Mouse (Mus musculus) gastrocnemius, adult 18-20 months (tissue): ENCODE measurements around the gene Tma7. TPM values are rescaled to one million over a fixed set of nuclear protein-coding genes. Genes with fewer than 3 reads are reported as not detected.

Experiments
- DNase-seq: peaks from one replicate; pipeline ENCODE4 v3.0.0; 2021; ENCODE audit warnings: low spot score
- total RNA-seq, 2 experiments: library from RNA; stranded (reverse); gene quantifications; 2 replicates each; pipeline ENCODE4 v1.2.3; 2021

Gene Tma7
- total RNA-seq, 2 experiments from 2014 or later = 325 to 344 TPM

DNA sequence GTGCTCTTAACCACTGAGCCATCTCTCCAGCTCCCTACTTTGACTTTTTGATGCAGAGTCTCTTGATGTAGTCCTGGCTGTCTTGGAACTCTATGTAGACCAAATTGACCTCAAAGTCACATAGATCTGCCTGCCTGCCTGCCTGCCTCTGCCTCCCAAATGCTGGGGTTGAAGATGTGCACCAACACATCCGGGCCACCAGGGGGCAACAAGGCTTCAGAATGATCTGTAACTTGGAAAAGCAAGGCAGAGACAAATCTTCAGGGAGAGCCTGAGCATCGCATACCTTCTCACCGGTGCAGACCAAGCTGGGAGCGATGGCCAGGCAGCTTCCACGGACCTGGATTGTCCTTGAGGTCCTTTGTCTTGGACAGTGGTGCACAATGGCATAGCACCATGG, 36.1 kb downstream of the Tma7 start:
- DNase-seq = peak; percentile 56

DNA sequence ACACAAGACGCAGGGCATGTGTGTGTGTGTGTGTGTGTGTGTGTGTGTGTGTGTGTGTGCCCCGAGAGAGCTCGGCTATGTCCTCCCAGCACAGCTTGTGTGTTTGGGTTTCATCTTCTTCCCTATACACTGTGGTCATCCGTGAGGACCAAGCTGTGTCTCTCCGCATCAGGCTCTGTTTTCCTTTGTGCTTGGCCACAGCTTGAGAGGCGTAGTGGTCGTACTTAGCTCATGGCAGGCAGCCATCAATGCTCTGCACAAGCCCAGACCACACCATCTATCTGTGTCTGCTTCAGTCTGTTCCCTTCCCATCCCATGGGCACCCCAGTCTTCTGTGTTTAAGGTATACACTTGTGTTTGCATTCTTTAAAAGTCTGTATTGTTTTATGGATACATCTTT, 41.0 kb downstream of the Tma7 start:
- no peak for DNase-seq

DNA sequence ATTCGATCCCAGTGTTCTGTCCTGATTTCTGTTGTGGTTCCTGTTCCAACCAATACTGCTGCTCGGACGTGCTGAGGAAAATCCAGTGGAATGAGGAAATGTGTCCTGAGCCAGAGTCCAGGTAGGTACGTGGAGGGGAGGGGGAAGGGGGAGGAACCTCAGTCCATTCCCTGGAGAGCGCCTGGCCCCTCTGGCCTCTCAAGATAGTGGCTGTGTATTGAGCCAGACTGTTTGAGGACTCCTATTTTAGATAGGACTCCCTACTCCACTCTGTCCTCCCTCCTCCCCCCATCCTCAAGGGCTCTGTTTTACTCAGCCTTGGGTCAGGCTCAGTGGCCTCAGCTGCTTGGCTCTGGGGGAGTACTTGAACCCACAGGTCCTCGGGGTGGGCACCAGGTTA, 41.5 kb downstream of the Tma7 start:
- DNase-seq = no peak

DNA sequence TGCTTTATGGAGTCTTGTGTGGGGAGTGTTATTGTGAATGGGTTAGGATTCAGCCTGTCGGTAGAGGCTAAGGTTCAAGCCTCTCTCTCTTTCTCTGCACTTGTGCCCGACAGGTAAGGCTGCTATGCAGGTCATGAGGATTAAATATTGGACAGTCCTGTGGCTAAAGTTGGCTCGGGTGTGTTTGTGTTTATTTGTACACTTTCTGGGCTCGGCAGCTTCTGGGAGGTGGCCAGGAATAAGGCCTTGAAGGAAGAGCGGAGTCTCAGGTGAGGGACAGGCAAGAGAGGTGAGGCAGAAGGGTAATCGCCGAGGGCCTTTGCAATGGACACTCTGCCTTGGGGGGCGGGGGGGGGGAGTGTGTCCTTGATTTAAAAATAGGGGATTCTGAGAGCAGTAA, 42.2 kb downstream of the Tma7 start:
- no peak for DNase-seq

DNA sequence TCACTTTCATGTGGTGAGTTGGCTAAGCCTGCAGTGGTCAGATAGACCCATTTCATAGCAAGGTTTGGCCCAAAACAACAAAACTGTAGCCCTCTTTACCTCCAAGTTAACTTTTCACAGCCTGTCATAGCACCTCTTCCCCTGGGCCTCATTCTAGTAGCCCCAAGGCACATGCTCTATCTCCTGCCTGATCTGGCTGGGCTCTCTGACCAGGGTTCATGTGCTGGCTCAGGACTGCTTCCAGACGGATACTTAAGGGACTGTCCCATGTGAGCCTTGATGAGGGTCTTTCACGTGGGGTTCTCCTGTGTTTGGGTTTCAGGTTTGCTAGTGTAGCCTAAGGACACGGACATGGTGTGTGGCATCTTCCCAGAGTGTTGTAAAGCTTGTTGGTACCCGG, 42.7 kb downstream of the Tma7 start:
- no peak for DNase-seq

DNA sequence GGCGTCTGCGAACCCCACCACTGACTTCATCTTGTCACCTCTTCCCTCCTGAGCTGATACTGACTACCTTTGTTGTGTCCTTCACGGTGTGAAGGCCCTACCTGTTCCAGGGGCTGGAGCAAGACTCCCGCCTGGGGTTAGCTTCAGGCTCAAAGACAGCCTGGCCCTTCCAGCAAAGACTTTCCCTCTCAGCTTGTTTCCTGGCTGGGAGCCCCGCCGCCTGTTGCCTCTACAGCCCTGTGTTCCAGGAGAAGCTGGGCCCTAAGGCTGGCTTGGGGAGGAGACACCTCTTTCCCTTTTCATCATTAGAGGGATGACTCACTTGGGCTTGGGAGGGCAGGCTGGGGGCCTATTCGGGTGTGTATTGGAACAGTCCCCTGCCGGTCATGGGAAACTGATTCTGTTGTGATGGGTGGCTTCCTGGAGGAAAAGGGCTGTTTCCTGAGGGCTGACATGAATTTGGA, 43.5 kb downstream of the Tma7 start:
- DNase-seq = peak; percentile 61

DNA sequence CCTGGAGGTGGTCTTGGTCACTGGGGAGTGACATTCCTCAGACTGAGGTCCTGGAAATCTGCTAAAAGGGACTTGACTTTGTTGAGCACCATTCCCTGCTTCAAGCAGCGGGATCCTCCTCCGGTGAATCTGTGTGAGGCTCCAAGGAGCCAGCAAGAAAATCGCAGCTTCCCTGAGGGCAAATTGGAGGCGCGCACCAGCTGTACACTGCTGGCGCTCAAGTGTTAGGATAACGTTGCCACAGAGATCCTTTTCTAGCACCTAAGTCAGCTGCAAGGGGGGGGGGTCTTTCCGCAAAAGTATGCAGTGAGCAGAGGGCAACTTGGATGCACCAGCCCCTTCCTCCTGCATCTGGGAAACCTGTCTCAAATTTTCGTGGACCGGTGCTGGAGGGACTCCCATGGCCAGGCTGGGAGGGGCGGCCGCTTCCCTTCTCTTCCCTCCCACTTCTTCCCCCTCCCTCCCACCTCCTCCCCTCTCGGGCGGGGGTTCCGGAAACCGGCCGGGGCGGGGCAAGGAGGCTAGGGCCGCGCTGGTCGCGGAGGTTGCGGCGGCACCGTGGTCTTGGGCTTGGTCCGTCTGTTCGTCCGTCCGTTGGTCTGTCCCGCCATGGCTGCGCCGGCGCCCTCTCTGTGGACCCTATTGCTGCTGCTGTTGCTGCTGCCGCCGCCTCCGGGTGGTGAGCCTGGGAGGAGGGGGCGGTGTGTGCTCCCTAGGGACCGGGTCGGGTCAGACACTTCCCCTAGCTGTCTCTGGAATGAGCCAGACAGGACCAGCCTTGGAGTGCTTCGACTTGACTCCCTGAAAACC, 44.1 kb downstream of the Tma7 start, which contains the start of gene Shisa5:
TSS of gene Shisa5 (plus strand) at position 480 of the 810 bp plus-strand sequence.
- peak; percentile 84 for DNase-seq

DNA sequence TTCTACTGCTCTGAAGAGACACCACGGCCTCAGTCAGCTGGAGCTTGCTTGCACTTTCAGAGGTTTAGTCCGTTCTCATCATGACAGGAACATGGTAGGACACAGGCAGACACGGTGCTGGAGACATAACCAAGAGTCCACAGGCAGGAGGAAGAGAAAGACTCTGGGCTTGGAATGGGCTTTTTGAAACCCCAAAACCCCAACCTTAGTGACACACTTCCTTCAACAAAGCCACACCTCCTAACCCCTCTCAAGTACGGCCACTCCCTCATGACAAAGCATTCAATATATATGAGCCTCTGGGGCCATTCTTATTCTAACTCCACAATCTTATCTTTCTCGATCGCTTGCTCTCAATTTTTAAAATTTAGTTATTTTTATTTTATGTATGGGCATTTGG, 50.0 kb downstream of the Tma7 start:
- DNase-seq = no peak

DNA sequence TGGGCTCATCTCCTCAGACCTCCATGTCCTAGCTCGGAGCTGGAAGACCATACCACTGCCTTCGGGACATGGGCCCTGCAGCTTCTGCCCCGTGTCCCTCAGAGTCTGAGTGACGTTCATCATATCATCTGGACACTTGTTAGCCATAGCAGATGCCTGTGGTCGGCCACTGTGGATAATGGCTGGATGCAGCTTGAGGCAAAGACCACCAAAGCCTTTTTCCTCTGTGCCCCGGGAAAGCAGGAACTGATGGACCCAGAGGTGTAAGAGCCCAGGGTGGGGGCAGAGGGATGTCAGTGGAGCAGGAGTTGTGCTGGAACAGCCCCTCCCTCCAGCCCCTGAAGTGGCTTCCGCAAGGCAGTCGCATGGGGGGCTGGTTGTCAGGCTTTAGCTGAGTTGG, 50.7 kb downstream of the Tma7 start:
- no peak for DNase-seq

DNA sequence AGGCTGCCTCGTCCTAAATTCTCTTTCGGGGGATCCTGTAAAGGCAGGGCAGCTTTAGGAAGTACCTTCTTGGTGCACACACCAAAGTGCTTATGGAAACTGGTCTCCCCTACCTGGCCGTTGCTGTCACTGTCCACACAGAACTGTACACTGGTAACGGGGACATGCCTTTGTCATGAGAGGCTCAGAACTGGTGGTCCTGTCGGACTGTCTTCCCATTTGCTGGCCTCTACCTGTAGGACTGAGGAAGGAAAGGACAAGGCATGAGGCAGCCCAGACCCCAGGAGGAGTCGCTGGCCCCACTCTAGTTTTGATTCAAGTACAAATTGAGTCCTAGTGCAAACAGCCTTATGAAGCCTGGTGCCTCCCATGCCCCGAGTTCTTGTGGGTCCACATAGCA, 51.4 kb downstream of the Tma7 start:
- no peak for DNase-seq

DNA sequence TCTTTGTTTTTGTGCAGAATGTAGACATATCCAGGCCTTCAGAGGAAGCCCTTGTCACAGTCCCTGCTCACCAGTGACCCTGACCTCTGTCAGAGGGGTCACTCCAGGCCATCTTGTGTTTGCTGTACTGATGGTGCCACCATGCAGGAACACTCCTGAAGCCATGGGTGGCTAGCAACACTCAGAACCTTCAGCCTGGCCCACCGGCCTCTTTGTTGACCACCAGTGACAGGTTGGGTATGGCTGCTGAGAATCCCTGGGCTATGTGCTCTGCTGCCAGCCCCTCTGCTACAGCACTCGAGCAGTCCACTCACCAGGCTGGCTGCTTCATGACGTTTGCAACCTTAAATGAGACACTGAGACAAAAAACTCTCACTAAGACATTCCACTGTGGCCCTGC, 52.1 kb downstream of the Tma7 start:
- DNase-seq = no peak

DNA sequence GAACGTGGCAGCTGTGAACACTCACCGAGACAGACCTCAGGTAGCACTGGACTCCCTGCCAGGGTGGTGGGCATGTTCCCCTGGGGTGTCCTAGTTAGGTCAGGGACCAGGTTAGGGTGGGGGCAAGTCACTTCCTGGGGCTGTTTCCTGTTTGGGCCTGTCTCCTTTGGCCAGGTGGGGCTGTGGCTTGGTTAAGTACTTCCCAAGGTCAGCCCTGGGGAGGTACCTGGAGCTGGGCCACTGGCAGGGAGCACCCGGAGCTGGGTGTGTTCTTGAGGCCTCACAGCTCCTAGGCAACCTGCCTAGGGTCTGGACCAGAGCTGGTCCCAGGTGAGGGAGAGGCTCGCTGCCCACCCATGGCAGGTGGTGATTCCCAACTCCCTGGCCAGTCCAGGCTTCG, 53.5 kb downstream of the Tma7 start:
- no peak for DNase-seq

DNA sequence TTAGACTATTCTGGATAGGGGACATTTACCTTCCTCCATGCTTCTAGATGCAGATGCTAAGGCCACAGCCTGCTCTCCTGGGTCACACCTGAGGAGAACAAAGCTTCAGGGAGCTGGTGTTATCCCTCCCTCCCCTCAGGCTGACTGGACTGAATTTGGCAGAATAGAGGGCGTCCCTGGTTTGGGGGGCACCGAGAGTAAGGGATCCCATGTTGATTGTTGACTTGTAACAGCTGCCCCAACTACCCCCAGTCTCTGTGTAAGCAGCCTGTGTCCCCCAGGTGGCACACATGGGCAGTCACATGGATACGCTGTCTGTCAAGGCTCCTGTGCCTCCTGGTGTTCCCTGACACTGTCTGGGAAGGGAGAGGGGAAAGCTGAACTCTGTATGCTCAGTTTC, 54.0 kb downstream of the Tma7 start:
- no peak for DNase-seq

DNA sequence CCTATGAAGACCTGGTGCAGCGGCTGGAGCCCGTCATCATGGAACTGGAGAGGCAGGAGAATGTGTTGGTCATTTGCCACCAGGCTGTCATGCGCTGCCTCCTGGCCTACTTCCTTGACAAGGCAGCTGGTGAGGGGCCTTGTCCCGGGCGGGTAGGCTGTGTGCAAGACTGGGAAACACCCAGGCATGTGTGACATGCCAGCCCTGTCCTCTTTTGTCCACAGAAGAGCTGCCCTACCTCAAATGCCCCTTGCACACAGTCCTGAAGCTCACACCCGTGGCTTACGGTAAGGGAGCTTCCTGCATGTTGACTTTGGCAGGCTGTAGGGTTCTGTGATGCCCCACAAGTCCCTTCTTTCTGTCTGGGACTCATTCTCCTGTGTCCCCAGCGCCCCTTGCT, 54.9 kb downstream of the Tma7 start:
- peak; percentile 70 for DNase-seq

Other genes with a start within 250 kb of the Tma7 start
- 10 to 100 TPM; 14.0 to 14.6 TPM for gene Slc26a6, start 229.3 kb downstream of the Tma7 start, total RNA-seq
- gene Tmem89, start 168.0 kb downstream of the Tma7 start, total RNA-seq = not detected
- gene Uqcrc1, start 146.0 kb downstream of the Tma7 start, total RNA-seq = 100 to 1,000 TPM; 888 to 981 TPM
- gene Col7a1, start 129.0 kb downstream of the Tma7 start, total RNA-seq = 1 to 10 TPM; 2.2 to 3.5 TPM
- under 1 TPM; 0.27 to 0.90 TPM for gene Ucn2, start 96.6 kb downstream of the Tma7 start, total RNA-seq
- gene Pfkfb4, start 90.8 kb downstream of the Tma7 start, total RNA-seq = 10 to 100 TPM; 18.8 to 43.0 TPM
- 10 to 100 TPM in 1 of 2 experiments, 1 to 10 TPM in 1; 9.8 to 15.5 TPM for gene Shisa5, start 44.0 kb downstream of the Tma7 start, total RNA-seq
- 10 to 100 TPM; 13.1 to 17.2 TPM for gene Trex1, start 22.9 kb downstream of the Tma7 start, total RNA-seq
- 1 to 10 TPM; 8.9 to 9.2 TPM for gene Atrip, start 8.5 kb downstream of the Tma7 start, total RNA-seq
- gene Ccdc51, start 94 bp downstream of the Tma7 start, total RNA-seq = 1 to 10 TPM; 7.9 to 8.1 TPM
- 1 to 10 TPM in 1 of 2 experiments, under 1 TPM in 1; 0.68 to 1.4 TPM for gene Plxnb1, start 12.8 kb upstream of the Tma7 start, total RNA-seq
- gene Fbxw21, start 79.5 kb upstream of the Tma7 start, total RNA-seq = not detected
- not detected for gene Fbxw13, start 113.4 kb upstream of the Tma7 start, total RNA-seq
- not detected for gene Fbxw20, start 152.2 kb upstream of the Tma7 start, total RNA-seq
- gene Fbxw14, start 205.1 kb upstream of the Tma7 start, total RNA-seq = not detected